Mouse (Mus musculus) megakaryocyte, embryonic 14.5 days (primary cell): ENCODE measurements at regions not wholly inside any gene's neighbourhood (a gene's known extent, or its start where the extent isn't known, plus 50 kb on each side); places are given as distances from the start of the nearest gene placed in this dataset.

Experiments used
- FLI1 ChIP-seq: IDR thresholded peaks from 2 replicates; pipeline ENCODE4 v1.6.1; 2012; ENCODE audit warnings: low read length, inconsistent platforms, mixed read lengths
- GATA1 ChIP-seq: IDR thresholded peaks from 3 replicates; pipeline ENCODE4 v1.6.1; 2012; ENCODE audit warnings: mixed read lengths, low read length, inconsistent platforms, borderline replicate concordance

- no peak for TF ChIP-seq GATA1
- no peak for TF ChIP-seq FLI1
Observed at GRCm38 (mm10) chr14:25405191-25405590, 53.8 kb upstream of the Zmiz1 start.
